In the genomic region with DNA sequence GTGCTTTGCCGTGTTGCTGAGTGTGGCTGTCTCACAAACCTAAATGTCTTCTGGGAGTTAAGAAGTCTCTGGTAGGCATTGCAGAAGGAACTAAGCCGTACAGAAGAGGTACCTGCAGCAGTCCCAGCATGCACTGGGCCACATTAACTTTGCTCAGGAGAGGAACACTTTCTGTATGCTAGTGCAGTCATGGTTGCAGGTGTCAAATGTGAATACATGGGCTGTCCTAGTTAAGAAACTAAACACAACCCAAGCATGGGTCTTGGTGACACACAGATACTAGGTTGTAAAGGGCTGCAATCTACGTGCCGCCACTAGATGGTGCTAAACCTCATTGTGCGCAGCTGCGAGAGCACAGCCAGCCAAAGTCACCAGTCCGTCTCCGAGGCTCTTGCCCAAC, we compare ENCODE assay signal across 9 mouse cellular contexts. TPM values are rescaled to one million over a fixed set of nuclear protein-coding genes. Genes with fewer than 3 reads are reported as not detected.
DNase-seq lines count a peak whose midpoint lies in the region; ATAC-seq and TF ChIP-seq lines count a peak whose summit lies in the region.
"Had no signal": no experiment of that assay in that cellular context is flagged by ENCODE, and none has a peak within 500 bp of the region (broad histone marks: within the 10 kb centered on the region; RNA-seq: fewer than 3 reads in every experiment).

No protein-coding gene starts in this region.

- TF ChIP-seq POLR2A in kidney, adult 2 months (IDR thresholded peaks at IDR 0.05; ENCODE audit: low read depth, low read length): no peak
- TF ChIP-seq POLR2A in lung, adult 2 months (IDR thresholded peaks at IDR 0.05; ENCODE audit: borderline replicate concordance, extremely low read depth, low read depth, low read length): no peak

- DNase-seq in kidney, adult 2 months: peak; percentile 54
- peak; percentile 18 for DNase-seq in A20 (ENCODE audit: low read depth, low spot score)
- DNase-seq in CD4-positive, CD25-positive, alpha-beta regulatory T cell, adult 2 months (ENCODE audit: low read depth, low spot score): peak; percentile 22
- DNase-seq in lung, adult 2 months: peak; percentile 47
- peak; percentile 44 to 51 for DNase-seq in thymus, postnatal 36 days

- TF ChIP-seq CTCF in kidney, adult 2 months (conservative IDR thresholded peaks at IDR 0.05; ENCODE audit: insufficient read depth, insufficient read length, low read depth, low read length): no peak
- no peak for TF ChIP-seq CTCF in lung, adult 2 months (IDR thresholded peaks at IDR 0.05; ENCODE audit: insufficient read depth, low read length)

- H3K9me3 ChIP-seq in kidney, embryonic 15.5 days (replicated peaks): no peaks in the 10 kb centered on the region; the same call in 1 of the 2 replicates
- H3K9me3 ChIP-seq: heart, embryonic 13.5 days; lung, embryonic 15.5 days had no signal

- WGBS in kidney, adult 2 months: 47% methylated on average over 8 of the region's 8 CpGs
- 85% methylated on average over 8 of the region's 8 CpGs for WGBS in kidney, embryonic 15.5 days
- 58% methylated on average over 8 of the region's 8 CpGs for WGBS in lung, adult 2 months

- no peak overlapping the region for H3K4me2 ChIP-seq in kidney, embryonic 15.5 days
- H3K4me2 ChIP-seq: heart, embryonic 13.5 days; lung, embryonic 15.5 days had no signal

- H3K36me3 ChIP-seq in kidney, adult 2 months (ENCODE audit: control insufficient read depth, insufficient read depth, low read length): no peaks in the 10 kb centered on the region
- H3K36me3 ChIP-seq in kidney, embryonic 15.5 days: peaks cover 42% of the 10 kb centered on the region

- no peak overlapping the region for H3K27ac ChIP-seq in kidney, adult 2 months (ENCODE audit: insufficient read depth, low read depth, low read length)
- H3K27ac ChIP-seq in kidney, embryonic 15.5 days: no peak overlapping the region
- H3K27ac ChIP-seq: heart, embryonic 13.5 days; lung, embryonic 15.5 days had no signal

- no peak overlapping the region for H3K4me3 ChIP-seq in kidney, adult 2 months (ENCODE audit: insufficient read depth, low read depth, low read length)
- H3K4me3 ChIP-seq in kidney, embryonic 15.5 days (replicated peaks): no peak overlapping the region
- H3K4me3 ChIP-seq in lung, adult 2 months (replicated peaks; ENCODE audit: extremely low read depth, low read depth, low read length): no peak overlapping the region
- H3K4me3 ChIP-seq: heart, embryonic 13.5 days; lung, embryonic 15.5 days had no signal

- no peaks in the 10 kb centered on the region for H3K27me3 ChIP-seq in kidney, adult 2 months (replicated peaks; ENCODE audit: control insufficient read depth, insufficient read depth, low read length)
- H3K27me3 ChIP-seq in kidney, embryonic 15.5 days: no peaks in the 10 kb centered on the region
- H3K27me3 ChIP-seq: heart, embryonic 13.5 days; lung, embryonic 15.5 days had no signal

- H3K9ac ChIP-seq in kidney, embryonic 15.5 days: no peak overlapping the region
- H3K9ac ChIP-seq: heart, embryonic 13.5 days; lung, embryonic 15.5 days had no signal

- H3K4me1 ChIP-seq in kidney, adult 2 months (ENCODE audit: control insufficient read depth, insufficient read depth, low read length): no peaks in the 10 kb centered on the region
- H3K4me1 ChIP-seq in kidney, embryonic 15.5 days: no peaks in the 10 kb centered on the region
- no peaks in the 10 kb centered on the region for H3K4me1 ChIP-seq in lung, adult 2 months (ENCODE audit: control insufficient read depth, insufficient read depth, low read length)
- H3K4me1 ChIP-seq: heart, embryonic 13.5 days; lung, embryonic 15.5 days had no signal

- ATAC-seq in kidney, embryonic 15.5 days (replicated peaks; ENCODE audit: low FRiP score): no peak
- ATAC-seq in erythroid progenitor cell, adult 5-6 weeks (replicated peaks; ENCODE audit: low FRiP score, poor library complexity, severe bottlenecking): peak; percentile 54; the same call in 1 of the 2 replicates

RNA-seq across cellular contexts. Expression of gene Mrs2, which starts 13.1 kb away (rescaled TPM):
- 23.9 and 27.3 TPM in 2 replicates for polyA plus RNA-seq in kidney, adult 2 months (2012; rRNA removed)
- polyA plus RNA-seq in kidney, embryonic 15.5 days (2015; fragmentation: Nextera tagmentation; extraction: Ambion mirVana): 15.1 and 17.4 TPM in 2 replicates
- total RNA-seq in erythroid progenitor cell, adult 5-6 weeks (2015; ENCODE audit: low replicate concordance): 10.8 and 12.6 TPM in 2 replicates
- 7.3 and 8.7 TPM in 2 replicates for total RNA-seq in erythroid progenitor cell, adult 5-6 weeks (2017; ENCODE audit: low replicate concordance)
- 16.6 and 19.5 TPM in 2 replicates for polyA plus RNA-seq in lung, adult 2 months (2012; rRNA removed)

RNA-seq across cellular contexts. Expression of gene Dcdc2a, which starts 48.7 kb away (rescaled TPM):
- 1.4 and 1.6 TPM in 2 replicates for polyA plus RNA-seq in kidney, adult 2 months (2012; rRNA removed)
- 40.0 and 45.1 TPM in 2 replicates for polyA plus RNA-seq in kidney, embryonic 15.5 days (2015; fragmentation: Nextera tagmentation; extraction: Ambion mirVana)
- total RNA-seq in erythroid progenitor cell, adult 5-6 weeks (2015; ENCODE audit: low replicate concordance): not detected in 2 replicates
- total RNA-seq in erythroid progenitor cell, adult 5-6 weeks (2017; ENCODE audit: low replicate concordance): not detected in 2 replicates
- 0.63 and 0.95 TPM in 2 replicates for polyA plus RNA-seq in lung, adult 2 months (2012; rRNA removed)

Comparison
In these comparisons a context has a peak if more than half of its experiments do, and no peak if none do; other contexts are left out.
1. RNA of gene Dcdc2a, which starts 48.7 kb away (polyA plus RNA-seq): 40.0 to 45.1 TPM in kidney, embryonic 15.5 days; 1.4 to 1.6 TPM in kidney, adult 2 months and 0.63 to 0.95 TPM in lung, adult 2 months; every median in the first group is over 10 times any median in the second.
2. Peak in every context shown above with its lines, with median percentiles within 50 percentile points of each other: DNase-seq.